Mouse (Mus musculus) olfactory bulb, adult 2 months (tissue): ENCODE data around the gene Gm10518.

Source experiments
- CTCF ChIP-seq: fragments of 200-500 bp; IDR thresholded peaks from 2 replicates; pipeline ENCODE4 v1.5.1; 2012; ENCODE audit warnings: low read depth, mild to moderate bottlenecking, low read length, moderate library complexity; ENCODE audit not compliant: insufficient read depth
- POLR2A ChIP-seq: fragments of 200-500 bp; IDR thresholded peaks from 2 replicates; pipeline ENCODE4 v1.6.1; 2012; ENCODE audit warnings: mild to moderate bottlenecking, low read depth, low read length, moderate library complexity; ENCODE audit not compliant: insufficient read depth

GRCm38 (mm10) chr1:179835753-179836425 lies 32.7 kb downstream of the Gm10518 start:
- TF ChIP-seq POLR2A, result no peak
- no peak for TF ChIP-seq CTCF
